Mouse (Mus musculus) stomach, embryonic 16.5 days (tissue): Measurements from ENCODE around the gene Gm12184. TPM values are rescaled to one million over a fixed set of nuclear protein-coding genes. Genes with fewer than 3 reads are reported as not detected.
A peak's percentile ranks its signal among the peaks of the same experiment; 100 is the strongest.

ENCODE experiments used
- ATAC-seq: fragments of 200-750 bp; cut with Nextera tagmentation; 2 replicates; pipeline ENCODE4 v1.8.0; 2017; ENCODE audit warnings: moderate number of reproducible peaks, moderate TSS enrichment; ENCODE audit not compliant: insufficient read depth, low FRiP score
- H3K27ac ChIP-seq: fragments of 300-500 bp; sonication (generic); 2 replicates; pipeline ENCODE4 v1.5.1; 2014; ENCODE audit warnings: low read length
- H3K27me3 ChIP-seq: fragments of 300-500 bp; sonication (generic); 2 replicates; pipeline ENCODE4 v1.6.1; 2014; ENCODE audit warnings: low read length, control low read depth, mixed read lengths; ENCODE audit not compliant: control insufficient read depth, insufficient read depth
- H3K36me3 ChIP-seq: fragments of 300-500 bp; sonication (generic); 2 replicates; pipeline ENCODE4 v1.6.1; 2014; ENCODE audit warnings: low read length; ENCODE audit not compliant: control insufficient read depth, insufficient read depth
- H3K4me1 ChIP-seq: fragments of 300-500 bp; sonication (generic); 2 replicates; pipeline ENCODE4 v1.6.1; 2014; ENCODE audit warnings: low read length, control low read depth, mixed read lengths; ENCODE audit not compliant: control insufficient read depth, insufficient read depth
- H3K4me2 ChIP-seq: fragments of 300-500 bp; sonication (generic); 2 replicates; pipeline ENCODE4 v1.6.1; 2014; ENCODE audit warnings: low read depth, low read length, mixed read lengths
- H3K4me3 ChIP-seq: fragments of 300-500 bp; sonication (generic); replicated peaks from 2 replicates; pipeline ENCODE4 v1.5.1; 2014; ENCODE audit warnings: mild to moderate bottlenecking, low read length
- H3K9ac ChIP-seq: fragments of 300-500 bp; sonication (generic); 2 replicates; pipeline ENCODE4 v1.6.1; 2014; ENCODE audit warnings: low read length
- H3K9me3 ChIP-seq: fragments of 300-500 bp; sonication (generic); replicated peaks from 2 replicates; pipeline ENCODE4 v1.6.1; 2016; ENCODE audit warnings: low read length, control low read depth; ENCODE audit not compliant: control insufficient read depth
- WGBS: fragments of 180-500 bp; shearing (Covaris S2); extraction: QIAGEN DNeasy Blood & Tissue Kit; methylation state at CpG from one replicate; pipeline ENCODE4 v1.1.7; 2014; 5-methylcytosine and 5-hydroxymethylcytosine counted together
- polyA plus RNA-seq: library from polyadenylated mRNA; unstranded; fragments of >200 nt; fragmentation: Nextera tagmentation; extraction: Ambion mirVana; gene quantifications from 2 replicates; pipeline ENCODE4 v1.2.1, GENCODE M21; 2015

Gene Gm12184
- polyA plus RNA-seq, 1 experiment from 2014 or later: 0.98 TPM

DNA sequence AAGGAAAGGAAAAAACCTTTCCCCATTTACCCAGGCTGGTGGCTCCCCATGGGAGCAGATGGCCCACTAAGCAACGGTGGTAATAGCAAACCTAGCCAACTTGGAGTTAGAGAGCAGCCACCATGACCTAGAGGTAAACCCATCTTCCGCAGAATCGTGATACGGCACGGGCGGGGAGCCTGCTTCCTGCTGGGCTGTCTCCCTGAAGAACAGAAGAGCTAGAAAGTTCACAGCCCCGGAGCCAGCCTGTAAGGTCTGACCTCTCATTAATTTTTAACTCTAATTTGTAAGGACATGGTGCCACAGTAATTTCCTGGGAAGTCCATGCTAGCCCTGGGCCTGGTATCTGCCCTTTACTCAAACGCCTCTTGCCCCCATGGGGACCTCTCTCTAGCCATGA, 35.5 kb downstream of the Gm12184 start:
- H3K9ac ChIP-seq: no peak overlapping the region
- 0 out of 2 replicates have a peak, but pooled peaks cover 6% of the 10 kb centered on the region for H3K4me1 ChIP-seq
- H3K4me3 ChIP-seq: no peak overlapping the region
- H3K27me3 ChIP-seq: no peaks in the 10 kb centered on the region
- no peaks in the 10 kb centered on the region for H3K9me3 ChIP-seq
- H3K4me2 ChIP-seq: no peak overlapping the region
- ATAC-seq: no peak
- 42% methylated on average over 8 of the region's 8 CpGs for whole genome bisulfite sequencing
- no peaks in the 10 kb centered on the region for H3K36me3 ChIP-seq
- H3K27ac ChIP-seq: no peak overlapping the region

GRCm38 (mm10) chr11:48789973-48790823, 36.3 kb downstream of the Gm12184 start:
- H3K9me3 ChIP-seq: no peaks in the 10 kb centered on the region
- H3K4me3 ChIP-seq: peak overlapping the region; percentile 32
- H3K4me1 ChIP-seq: 0 out of 2 replicates have a peak, but pooled peaks cover 6% of the 10 kb centered on the region
- no peaks in the 10 kb centered on the region for H3K27me3 ChIP-seq
- ATAC-seq: no peak
- peak overlapping the region; percentile 54; the same call in 1 of the 2 replicates for H3K9ac ChIP-seq
- H3K4me2 ChIP-seq: peak overlapping the region; percentile 46
- no peaks in the 10 kb centered on the region for H3K36me3 ChIP-seq
- WGBS: 13% methylated on average over 20 of the region's 20 CpGs
- no peak overlapping the region for H3K27ac ChIP-seq

DNA sequence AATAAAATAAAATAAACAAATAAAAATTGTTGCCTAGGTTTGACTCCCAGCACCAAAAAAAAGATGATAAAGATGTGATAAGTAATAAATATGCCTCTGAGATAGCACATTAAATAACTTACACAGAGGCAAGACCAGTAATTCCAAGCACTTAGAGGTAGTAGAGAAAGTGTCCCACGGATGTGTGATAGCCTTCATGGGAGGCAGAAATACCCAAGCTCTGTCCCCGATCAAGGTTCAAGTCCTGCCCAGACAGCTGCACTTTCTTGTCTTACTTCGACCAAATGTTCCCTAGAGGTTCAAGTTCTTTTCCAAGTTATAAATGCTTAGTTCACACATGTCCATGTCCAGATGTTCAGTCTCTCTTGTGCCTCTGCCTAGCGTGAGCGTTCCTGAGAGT, 37.2 kb downstream of the Gm12184 start:
- Histone ChIP-seq H3K4me3 (no peak overlapping the region), H3K4me1 (0 out of 2 replicates have a peak, but pooled peaks cover 6% of the 10 kb centered on the region), H3K4me2 (no peak overlapping the region), H3K9me3 (no peaks in the 10 kb centered on the region), H3K9ac (no peak overlapping the region), H3K36me3 (no peaks in the 10 kb centered on the region), H3K27me3 (no peaks in the 10 kb centered on the region), H3K27ac (no peak overlapping the region)
- ATAC-seq: no peak
- WGBS: 81% methylated on average over 5 of the region's 5 CpGs

- no peaks in the 10 kb centered on the region for H3K27me3 ChIP-seq
- H3K9me3 ChIP-seq: no peaks in the 10 kb centered on the region
- H3K4me3 ChIP-seq: peak overlapping the region; percentile 39
- ATAC-seq: peak; percentile 56
- H3K9ac ChIP-seq: peak overlapping the region; percentile 58
- H3K4me1 ChIP-seq: 0 out of 2 replicates have a peak, but pooled peaks cover 6% of the 10 kb centered on the region
- peak overlapping the region; percentile 51 for H3K4me2 ChIP-seq
- H3K27ac ChIP-seq: no peak overlapping the region
- WGBS: 8% methylated on average over 16 of the region's 16 CpGs
- H3K36me3 ChIP-seq: no peaks in the 10 kb centered on the region
Measured at GRCm38 (mm10) chr11:48788311-48789089, 38.0 kb downstream of the Gm12184 start.

DNA sequence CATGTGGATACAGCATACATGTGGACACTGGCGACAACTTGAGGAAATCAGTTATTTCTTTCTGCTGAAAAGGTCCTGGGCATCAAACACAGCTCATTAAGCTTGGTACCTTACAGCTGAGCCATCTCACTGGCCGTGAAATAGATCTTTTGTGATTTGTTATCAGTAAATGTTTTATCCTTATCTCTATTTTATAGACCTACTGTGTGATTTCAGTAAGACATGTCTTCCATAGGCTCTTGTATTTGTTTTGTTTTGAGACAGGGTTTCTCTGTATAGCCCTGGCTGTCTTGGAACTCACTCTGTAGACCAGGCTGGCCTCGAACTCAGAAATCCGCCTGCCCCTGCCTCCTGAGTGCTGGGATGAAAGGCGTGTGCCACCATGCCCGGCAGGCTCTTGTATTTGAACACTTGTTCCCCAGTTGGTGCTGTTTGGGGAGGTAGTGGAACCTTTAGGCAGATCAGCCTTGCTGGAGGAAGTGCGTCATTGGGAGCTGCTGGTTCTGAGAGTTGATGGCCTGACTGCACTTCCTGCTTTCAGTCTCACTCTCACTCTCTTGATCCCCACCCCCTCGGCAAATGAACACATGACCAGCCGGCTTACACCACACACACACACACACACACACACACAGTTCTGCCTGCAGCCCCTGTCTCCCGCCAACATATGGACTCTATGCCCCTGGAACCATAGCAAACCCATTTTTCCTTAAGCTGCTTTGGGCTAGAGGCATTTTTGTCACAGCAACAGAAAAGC, 38.8 kb downstream of the Gm12184 start:
- H3K36me3 ChIP-seq: no peaks in the 10 kb centered on the region
- H3K9ac ChIP-seq: peak overlapping the region; percentile 9; the same call in 1 of the 2 replicates
- peak overlapping the region; percentile 39 for H3K4me3 ChIP-seq
- WGBS: 48% methylated on average over 10 of the region's 10 CpGs
- peak; percentile 65 for ATAC-seq
- H3K27me3 ChIP-seq: no peaks in the 10 kb centered on the region
- H3K9me3 ChIP-seq: no peaks in the 10 kb centered on the region
- H3K4me1 ChIP-seq: 0 out of 2 replicates have a peak, but pooled peaks cover 6% of the 10 kb centered on the region
- H3K27ac ChIP-seq: no peak overlapping the region
- peak overlapping the region; percentile 51 for H3K4me2 ChIP-seq

DNA sequence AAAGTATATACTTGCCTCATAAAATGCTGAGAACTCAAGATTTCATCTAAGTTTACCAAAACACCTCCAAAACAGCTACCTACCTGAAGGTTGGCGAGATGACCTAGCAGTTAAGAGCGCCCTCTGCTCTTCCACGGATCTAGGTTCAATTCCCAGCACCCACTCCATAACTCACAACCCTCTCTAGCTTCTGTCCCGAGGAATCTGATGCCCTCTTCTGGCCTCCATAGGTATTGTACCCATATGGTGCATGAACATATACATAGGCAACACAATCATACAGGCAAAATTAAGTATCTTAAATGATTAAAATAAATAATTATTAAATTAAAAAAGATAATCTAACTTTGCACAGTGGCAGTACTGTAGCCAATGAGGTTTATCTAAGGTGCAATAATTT, 44.2 kb downstream of the Gm12184 start:
- ATAC-seq: no peak
- no peak overlapping the region for H3K9ac ChIP-seq
- no peaks in the 10 kb centered on the region for H3K27me3 ChIP-seq
- no peak overlapping the region for H3K4me3 ChIP-seq
- no peaks in the 10 kb centered on the region for H3K4me1 ChIP-seq
- no peak overlapping the region for H3K4me2 ChIP-seq
- H3K27ac ChIP-seq: no peak overlapping the region
- no peaks in the 10 kb centered on the region for H3K36me3 ChIP-seq
- no peaks in the 10 kb centered on the region for H3K9me3 ChIP-seq
- 79% methylated on average over 4 of the region's 4 CpGs for WGBS

DNA sequence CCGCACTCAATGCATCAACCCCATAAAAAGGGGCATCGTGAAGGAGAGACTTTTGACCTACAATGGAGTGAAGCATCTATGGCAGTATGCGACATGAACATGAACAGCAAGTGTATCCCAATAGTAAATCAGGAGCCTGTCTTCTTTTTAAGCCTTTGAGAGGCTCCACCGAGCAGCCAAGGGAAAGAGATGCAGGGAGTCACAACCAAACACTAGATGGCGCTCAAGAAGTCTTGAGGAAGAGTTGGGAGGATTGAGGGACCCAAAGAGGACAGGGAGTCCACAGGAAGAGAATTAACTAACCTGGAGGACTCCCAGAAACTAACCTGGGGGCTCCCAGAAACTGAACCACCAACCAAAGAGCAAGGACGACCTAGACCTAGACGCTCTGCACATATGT, 47.0 kb downstream of the Gm12184 start:
- H3K9me3 ChIP-seq: no peaks in the 10 kb centered on the region
- no peak overlapping the region for H3K27ac ChIP-seq
- H3K27me3 ChIP-seq: no peaks in the 10 kb centered on the region
- WGBS: 38% methylated on average over 7 of the region's 7 CpGs
- H3K4me3 ChIP-seq: no peak overlapping the region
- H3K9ac ChIP-seq: no peak overlapping the region
- no peaks in the 10 kb centered on the region for H3K4me1 ChIP-seq
- ATAC-seq: no peak
- no peak overlapping the region for H3K4me2 ChIP-seq
- H3K36me3 ChIP-seq: no peaks in the 10 kb centered on the region

- Histone ChIP-seq H3K9me3 (no peaks in the 10 kb centered on the region), H3K4me2 (no peak overlapping the region), H3K36me3 (no peaks in the 10 kb centered on the region), H3K4me1 (no peaks in the 10 kb centered on the region), H3K9ac (no peak overlapping the region), H3K27ac (no peak overlapping the region), H3K27me3 (no peaks in the 10 kb centered on the region), H3K4me3 (no peak overlapping the region)
- ATAC-seq: no peak
- WGBS: 84% methylated on average over 9 of the region's 9 CpGs
Measured at GRCm38 (mm10) chr11:48777303-48777702, 49.2 kb downstream of the Gm12184 start.
